Mouse (Mus musculus) megakaryocyte, embryonic 14.5 days (primary cell): Measurements from ENCODE around the gene Lgi2. TPM values are rescaled to one million over a fixed set of nuclear protein-coding genes. Genes with fewer than 3 reads are reported as not detected.

Source experiments
- H3K27me3 ChIP-seq: replicated peaks from 2 replicates; pipeline ENCODE3; 2012; ENCODE audit warnings: inconsistent platforms
- H3K36me3 ChIP-seq: replicated peaks from 2 replicates; pipeline ENCODE3; 2012; ENCODE audit warnings: low read length, inconsistent platforms, mixed read lengths
- H3K4me1 ChIP-seq: 2 replicates; pipeline ENCODE4 v1.6.1; 2012; ENCODE audit warnings: inconsistent platforms
- H3K4me3 ChIP-seq: replicated peaks from 2 replicates; pipeline ENCODE3; 2012; ENCODE audit warnings: moderate library complexity, mild to moderate bottlenecking, inconsistent platforms
- H3K9me3 ChIP-seq: 2 replicates; pipeline ENCODE4 v1.6.1; 2012; ENCODE audit warnings: inconsistent platforms
- FLI1 ChIP-seq: IDR thresholded peaks from 2 replicates; pipeline ENCODE4 v1.6.1; 2012; ENCODE audit warnings: low read length, inconsistent platforms, mixed read lengths
- GATA1 ChIP-seq: IDR thresholded peaks from 3 replicates; pipeline ENCODE4 v1.6.1; 2012; ENCODE audit warnings: mixed read lengths, low read length, inconsistent platforms, borderline replicate concordance
- polyA plus RNA-seq: library from polyadenylated mRNA; stranded (reverse); fragments of >175 nt; gene quantifications from 2 replicates; pipeline ENCODE4 v1.2.3, GENCODE M21; 2012; ENCODE audit warnings: low replicate concordance; ENCODE audit not compliant: insufficient read depth

Gene Lgi2
- polyA plus RNA-seq, 1 experiment, result not detected

DNA sequence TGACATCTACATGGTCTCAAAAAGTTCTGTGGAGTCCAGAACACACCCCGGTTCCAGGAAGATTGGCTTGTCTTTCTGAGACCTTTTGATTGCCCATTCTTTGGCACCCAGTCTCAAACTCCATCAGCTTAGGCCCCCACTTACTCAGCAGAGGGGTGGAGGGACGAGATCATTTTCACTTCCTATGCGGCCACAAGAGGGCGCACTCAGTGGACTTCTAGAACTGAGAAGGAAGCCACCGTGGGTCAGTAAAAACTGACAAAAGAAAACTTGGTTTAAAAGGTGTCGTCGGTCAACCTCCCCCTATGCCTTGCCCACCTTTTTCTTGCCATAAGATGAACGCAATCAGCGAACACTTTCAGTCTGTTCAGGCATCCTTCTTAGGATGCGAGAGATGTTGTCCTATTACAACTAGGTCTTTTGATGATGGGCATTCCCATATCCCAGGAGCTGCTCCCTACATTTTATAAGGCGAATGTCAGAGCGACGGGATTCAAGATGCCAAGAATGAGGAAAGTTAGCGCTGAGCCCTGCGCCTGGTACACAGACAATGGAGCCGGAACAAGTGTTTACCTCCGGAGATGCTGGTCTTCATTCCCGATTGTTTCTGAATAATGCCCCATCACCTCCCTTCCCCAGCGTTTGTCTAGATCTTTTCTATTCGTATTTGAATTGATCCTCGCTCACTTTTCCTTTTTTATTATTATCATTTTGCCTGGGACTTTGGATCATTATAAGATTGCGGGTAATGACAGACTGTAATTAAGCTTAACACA lies 50.8 kb downstream of the Lgi2 start:
- H3K27me3 ChIP-seq, result peaks cover 12% of the 10 kb centered on the region
- TF ChIP-seq GATA1 (no peak), FLI1 (no peak)
- peaks cover 11% of the 10 kb centered on the region for H3K4me1 ChIP-seq
- H3K36me3 ChIP-seq, result no peaks in the 10 kb centered on the region
- H3K9me3 ChIP-seq, result peaks cover 19% of the 10 kb centered on the region
- H3K4me3 ChIP-seq, result peak overlapping the region; percentile 86

DNA sequence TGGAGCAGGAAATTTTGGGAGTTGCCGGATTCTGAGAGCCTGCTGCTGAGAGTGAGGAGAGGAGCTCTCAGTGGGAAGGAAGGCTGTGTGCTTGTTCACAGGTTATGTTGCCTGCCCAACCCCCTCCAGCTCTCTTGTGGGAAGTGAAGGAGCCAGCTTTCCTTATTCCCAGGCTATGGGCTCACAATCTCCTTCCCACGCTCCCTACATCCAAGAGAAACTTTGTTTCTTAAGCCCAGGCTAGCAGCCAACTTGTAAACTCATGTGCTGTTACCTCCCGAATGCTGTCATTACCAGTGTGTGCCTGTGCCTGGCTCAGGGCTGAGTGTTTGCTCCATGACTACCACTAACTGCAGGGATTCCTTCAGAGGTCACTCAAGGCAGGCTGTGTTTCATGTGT lies 55.2 kb downstream of the Lgi2 start:
- H3K27me3 ChIP-seq, result peaks cover 2% of the 10 kb centered on the region
- peaks cover 9% of the 10 kb centered on the region for H3K4me1 ChIP-seq
- no peak overlapping the region for H3K4me3 ChIP-seq
- H3K36me3 ChIP-seq, result no peaks in the 10 kb centered on the region
- TF ChIP-seq FLI1 (no peak), GATA1 (no peak)
- peaks cover 4% of the 10 kb centered on the region; the same call in 1 of the 2 replicates for H3K9me3 ChIP-seq

- no peak for TF ChIP-seq GATA1
- H3K27me3 ChIP-seq, result no peaks in the 10 kb centered on the region
- no peaks in the 10 kb centered on the region for H3K36me3 ChIP-seq
- no peaks in the 10 kb centered on the region for H3K4me1 ChIP-seq
- H3K9me3 ChIP-seq, result peaks cover 6% of the 10 kb centered on the region
- H3K4me3 ChIP-seq, result no peak overlapping the region
Observed at GRCm38 (mm10) chr5:52509416-52509815, 56.8 kb downstream of the Lgi2 start.

DNA sequence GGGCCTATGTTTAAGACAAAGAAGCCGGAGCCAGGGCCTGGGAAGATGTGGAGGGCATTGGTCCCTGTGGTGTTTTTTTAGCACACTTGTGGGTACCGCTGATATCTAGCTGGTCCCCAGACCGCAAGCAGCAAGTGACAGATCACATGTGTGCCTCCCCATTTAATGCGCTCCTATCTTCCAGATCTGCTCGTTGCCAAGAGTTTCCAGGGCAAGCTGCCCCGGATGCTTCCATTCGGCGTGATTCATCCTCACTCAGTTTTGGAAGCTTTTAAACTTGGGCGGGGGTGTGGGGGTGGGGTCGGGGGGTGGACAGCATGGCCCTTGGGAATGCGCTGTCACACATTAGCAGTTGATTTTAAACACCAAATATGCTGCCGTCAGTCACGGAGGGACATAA lies 61.6 kb downstream of the Lgi2 start:
- no peak for TF ChIP-seq FLI1
- no peak for TF ChIP-seq GATA1
- Histone ChIP-seq H3K9me3 (peaks cover 24% of the 10 kb centered on the region), H3K4me3 (no peak overlapping the region), H3K4me1 (no peaks in the 10 kb centered on the region), H3K36me3 (no peaks in the 10 kb centered on the region), H3K27me3 (no peaks in the 10 kb centered on the region)

DNA sequence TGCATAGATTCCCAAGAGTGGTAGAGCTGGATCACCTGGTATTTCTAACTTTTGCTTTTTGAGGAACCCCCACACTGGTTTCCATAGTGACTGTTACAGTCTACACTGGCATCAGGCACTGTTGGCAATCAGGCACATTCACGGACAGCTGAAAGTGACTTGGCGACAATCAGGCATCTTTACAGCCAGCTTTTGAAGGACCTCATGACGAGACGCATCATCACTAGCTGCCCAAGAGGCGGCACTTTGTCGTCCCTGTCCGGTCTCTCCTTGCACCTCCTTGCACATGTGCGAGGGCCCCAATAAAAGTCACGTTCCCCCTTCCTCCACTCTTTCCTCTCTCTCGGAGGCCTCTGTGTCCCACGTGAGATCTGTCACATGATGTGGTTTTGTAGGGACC lies 62.1 kb downstream of the Lgi2 start:
- no peaks in the 10 kb centered on the region for H3K4me1 ChIP-seq
- no peaks in the 10 kb centered on the region for H3K27me3 ChIP-seq
- no peak overlapping the region for H3K4me3 ChIP-seq
- no peaks in the 10 kb centered on the region for H3K36me3 ChIP-seq
- peaks cover 24% of the 10 kb centered on the region for H3K9me3 ChIP-seq
- TF ChIP-seq FLI1, result no peak
- TF ChIP-seq GATA1, result no peak

GRCm38 (mm10) chr5:52495671-52496070 lies 70.6 kb downstream of the Lgi2 start:
- no peaks in the 10 kb centered on the region for H3K36me3 ChIP-seq
- H3K9me3 ChIP-seq, result peaks cover 12% of the 10 kb centered on the region; the same call in 1 of the 2 replicates
- H3K27me3 ChIP-seq, result no peaks in the 10 kb centered on the region
- no peaks in the 10 kb centered on the region for H3K4me1 ChIP-seq
- TF ChIP-seq GATA1, result no peak
- no peak for TF ChIP-seq FLI1
- H3K4me3 ChIP-seq, result no peak overlapping the region

DNA sequence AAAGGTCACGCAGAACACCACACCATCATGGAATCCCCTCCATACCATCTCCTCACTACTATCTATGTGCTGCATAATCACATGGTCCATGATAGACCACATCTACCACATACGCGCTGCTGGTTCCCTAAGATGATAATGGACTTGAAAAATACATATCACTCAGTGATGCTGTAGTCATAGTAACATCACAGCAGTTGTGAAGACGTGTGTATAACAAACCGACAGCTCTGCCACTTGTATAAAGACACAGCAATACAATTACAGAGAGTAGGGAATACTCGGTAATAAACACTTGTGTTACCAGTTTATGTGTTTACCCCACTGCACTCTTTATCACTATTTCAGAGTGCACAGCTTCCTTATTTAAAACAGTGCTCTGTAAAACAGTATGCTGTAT lies 74.8 kb downstream of the Lgi2 start:
- H3K9me3 ChIP-seq, result 0 out of 2 replicates have a peak, but pooled peaks cover 4% of the 10 kb centered on the region
- H3K4me3 ChIP-seq, result no peak overlapping the region
- no peaks in the 10 kb centered on the region for H3K4me1 ChIP-seq
- TF ChIP-seq GATA1, result no peak
- no peak for TF ChIP-seq FLI1
- H3K36me3 ChIP-seq, result no peaks in the 10 kb centered on the region
- H3K27me3 ChIP-seq, result no peaks in the 10 kb centered on the region

DNA sequence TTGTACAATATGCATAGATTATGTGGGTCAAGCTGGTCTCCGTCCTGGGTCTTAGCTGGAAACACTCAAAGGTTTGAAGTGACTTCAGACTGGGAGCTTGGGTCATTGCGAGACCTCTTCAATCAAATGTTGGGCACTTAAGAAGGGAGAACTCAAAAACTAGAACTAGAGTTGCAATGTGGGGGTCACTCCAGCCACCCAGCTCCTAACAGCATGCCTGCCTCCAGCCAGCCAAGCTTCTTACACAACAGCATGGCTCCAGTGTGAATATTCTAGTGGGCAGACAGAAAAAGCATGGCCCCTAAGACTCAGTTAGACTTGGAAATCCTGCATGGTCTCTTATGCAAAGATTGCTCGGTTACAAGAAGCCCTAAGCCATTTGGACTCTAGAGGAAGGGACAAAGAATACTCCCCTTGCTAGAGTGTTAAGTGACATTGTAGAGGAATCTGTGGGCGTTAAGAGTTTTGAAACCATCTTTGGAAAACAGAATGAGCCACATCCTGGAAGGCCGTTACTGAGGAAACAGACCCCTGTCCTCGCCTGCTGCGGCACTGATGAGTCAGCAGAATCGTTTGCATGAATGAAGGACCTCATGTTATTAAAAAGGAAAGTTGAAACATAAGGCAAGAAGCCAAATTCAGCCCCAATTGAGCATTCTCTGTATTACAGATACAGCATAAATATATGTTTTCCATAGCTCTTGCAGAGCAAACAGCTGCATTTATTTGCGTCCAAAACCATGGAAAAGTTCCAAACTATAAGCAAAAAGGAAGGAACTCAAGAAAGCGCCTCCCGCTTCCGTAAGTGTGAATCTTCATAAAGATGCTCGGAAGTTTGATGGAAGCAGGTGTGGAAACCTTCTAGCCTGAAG lies 78.5 kb downstream of the Lgi2 start:
- Histone ChIP-seq H3K27me3 (no peaks in the 10 kb centered on the region), H3K36me3 (no peaks in the 10 kb centered on the region), H3K4me3 (no peak overlapping the region), H3K9me3 (peaks cover 15% of the 10 kb centered on the region; the same call in 1 of the 2 replicates), H3K4me1 (no peaks in the 10 kb centered on the region)
- TF ChIP-seq FLI1, result no peak
- no peak for TF ChIP-seq GATA1

Other genes starting within 250 kb of the Lgi2 start
- not detected in 2 replicates for gene Sod3, start 202.7 kb downstream of the Lgi2 start, polyA plus RNA-seq
- gene Ccdc149, start 94.9 kb downstream of the Lgi2 start, polyA plus RNA-seq, result 0.07 TPM in 1 of 2 replicates, not detected in the other
- 0.46 TPM in 1 of 2 replicates, not detected in the other for gene Sepsecs, start 103.2 kb upstream of the Lgi2 start, polyA plus RNA-seq
- 22.6 and 36.0 TPM in 2 replicates for gene Pi4k2b, start 175.1 kb upstream of the Lgi2 start, polyA plus RNA-seq
- 1.9 TPM in 1 of 2 replicates, not detected in the other for gene Zcchc4, start 208.9 kb upstream of the Lgi2 start, polyA plus RNA-seq